Mouse (Mus musculus) regulatory T cell (primary cell): ENCODE results near the gene Hist1h1t.
"Not testable (repeated sequence)": the region's sequence is repeated elsewhere in the genome, so short reads cannot be mapped to it uniquely, and the experiment has no call there.

Experiments used
- in situ Hi-C: fragments of 300-600 bp; cut with MboI, MseI; formaldehyde crosslinking; loops from one replicate; pipeline ENCODE4 v1.15.1; 2025; ENCODE audit warnings: high pct_unique_total_duplicates

The Hist1h1t gene

GRCm38 (mm10) chr13:23698996-23699395, 3.4 kb downstream of the Hist1h1t start:
- in situ Hi-C loops, result no loop called here

GRCm38 (mm10) chr13:23699767-23700166, 4.2 kb downstream of the Hist1h1t start:
- in situ Hi-C loops, result no loop called here

GRCm38 (mm10) chr13:23700786-23701520, 5.3 kb downstream of the Hist1h1t start:
- in situ Hi-C loops, result no loop called here

GRCm38 (mm10) chr13:23702220-23702619, 6.6 kb downstream of the Hist1h1t start:
- in situ Hi-C loops, result no loop called here

GRCm38 (mm10) chr13:23702801-23703200, 7.2 kb downstream of the Hist1h1t start:
- in situ Hi-C loops, result not testable (repeated sequence)

GRCm38 (mm10) chr13:23705751-23706356, 10.2 kb downstream of the Hist1h1t start:
- in situ Hi-C loops, result no loop called here

GRCm38 (mm10) chr13:23706771-23707170, 11.2 kb downstream of the Hist1h1t start:
- in situ Hi-C loops, result no loop called here

GRCm38 (mm10) chr13:23708041-23708440, 12.4 kb downstream of the Hist1h1t start:
- in situ Hi-C loops, result no loop called here

GRCm38 (mm10) chr13:23708654-23709053, 13.0 kb downstream of the Hist1h1t start:
- in situ Hi-C loops, result no loop called here

- in situ Hi-C loops, result no loop called here
Observed at GRCm38 (mm10) chr13:23709714-23710373, 14.2 kb downstream of the Hist1h1t start.

GRCm38 (mm10) chr13:23710374-23711089, 14.9 kb downstream of the Hist1h1t start, which contains the start of gene Hfe:
Gene Hfe, minus strand, starts transcription at chr13:23710854.
- in situ Hi-C loops, result no loop called here

GRCm38 (mm10) chr13:23716261-23717042, 20.8 kb downstream of the Hist1h1t start:
- in situ Hi-C loops, result no loop called here

- in situ Hi-C loops, result no loop called here
Observed at GRCm38 (mm10) chr13:23717176-23717575, 21.6 kb downstream of the Hist1h1t start.

- in situ Hi-C loops, result not testable (repeated sequence)
Observed at GRCm38 (mm10) chr13:23717593-23718245, 22.1 kb downstream of the Hist1h1t start.

- in situ Hi-C loops, result no loop called here
Observed at GRCm38 (mm10) chr13:23724239-23724638, 28.6 kb downstream of the Hist1h1t start.

GRCm38 (mm10) chr13:23725213-23725612, 29.6 kb downstream of the Hist1h1t start:
- in situ Hi-C loops, result loop anchor here (5.0 to 25.0 kb wide), 2 partner anchors 93 to 1938 kb away; partner anchors contain the start of genes Hist1h1b, Hist1h2an, Hist1h2bp and Hist1h3i

- in situ Hi-C loops, result loop anchor here (5.0 to 25.0 kb wide), 2 partner anchors 96 to 1941 kb away; partner anchors contain the start of genes Hist1h1b, Hist1h2an, Hist1h2bp and Hist1h3i
Observed at GRCm38 (mm10) chr13:23728472-23729191, 33.0 kb downstream of the Hist1h1t start.

GRCm38 (mm10) chr13:23729192-23729525, 33.5 kb downstream of the Hist1h1t start:
- in situ Hi-C loops, result loop anchor here (5.0 to 25.0 kb wide), 2 partner anchors 97 to 1942 kb away; partner anchors contain the start of genes Hist1h1b, Hist1h2an, Hist1h2bp and Hist1h3i

- in situ Hi-C loops, result loop anchor here (5.0 to 25.0 kb wide), 3 partner anchors 37 to 1942 kb away; partner anchors contain the start of genes Hist1h1b, Hist1h2an, Hist1h2bp and Hist1h3i
Observed at GRCm38 (mm10) chr13:23729706-23730105, 34.1 kb downstream of the Hist1h1t start.
